Mouse (Mus musculus) lung, postnatal 25 days (tissue): Measurements from ENCODE around the gene Ifitm1.
"Not testable (repeated sequence)": the region's sequence is repeated elsewhere in the genome, so short reads cannot be mapped to it uniquely, and the experiment has no call there.

Source experiments
- DNase-seq: peaks from one replicate; pipeline ENCODE4 v3.0.0; 2022; ENCODE audit warnings: low spot score

The Ifitm1 gene

DNA sequence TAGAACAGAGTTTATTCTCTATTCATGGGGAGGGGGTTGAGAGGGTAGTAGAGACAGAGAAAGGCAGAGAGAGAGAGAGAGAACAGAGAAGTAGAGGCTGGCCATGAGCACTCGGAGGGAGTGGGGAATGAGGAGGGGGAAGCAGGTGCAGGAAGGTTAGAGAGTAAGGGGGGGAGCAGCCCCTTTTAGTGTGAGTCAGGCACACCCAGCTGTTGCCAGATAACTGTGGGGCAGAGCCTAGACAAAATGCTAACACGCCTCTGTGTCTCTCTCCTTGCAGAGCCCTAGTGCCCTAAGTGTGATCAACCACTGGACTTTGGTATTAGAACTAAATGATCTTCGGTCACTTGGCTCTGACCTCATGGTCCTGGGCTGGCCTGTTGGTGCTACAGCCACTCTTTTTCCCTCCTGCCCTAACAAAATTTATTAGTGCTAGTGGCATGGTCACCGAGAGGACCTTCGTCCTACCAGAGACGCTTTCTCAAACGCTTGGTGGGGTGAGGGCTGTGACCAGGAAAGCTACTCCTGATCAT is 44.3 kb downstream of the Ifitm1 start:
- no peak for DNase-seq

DNA sequence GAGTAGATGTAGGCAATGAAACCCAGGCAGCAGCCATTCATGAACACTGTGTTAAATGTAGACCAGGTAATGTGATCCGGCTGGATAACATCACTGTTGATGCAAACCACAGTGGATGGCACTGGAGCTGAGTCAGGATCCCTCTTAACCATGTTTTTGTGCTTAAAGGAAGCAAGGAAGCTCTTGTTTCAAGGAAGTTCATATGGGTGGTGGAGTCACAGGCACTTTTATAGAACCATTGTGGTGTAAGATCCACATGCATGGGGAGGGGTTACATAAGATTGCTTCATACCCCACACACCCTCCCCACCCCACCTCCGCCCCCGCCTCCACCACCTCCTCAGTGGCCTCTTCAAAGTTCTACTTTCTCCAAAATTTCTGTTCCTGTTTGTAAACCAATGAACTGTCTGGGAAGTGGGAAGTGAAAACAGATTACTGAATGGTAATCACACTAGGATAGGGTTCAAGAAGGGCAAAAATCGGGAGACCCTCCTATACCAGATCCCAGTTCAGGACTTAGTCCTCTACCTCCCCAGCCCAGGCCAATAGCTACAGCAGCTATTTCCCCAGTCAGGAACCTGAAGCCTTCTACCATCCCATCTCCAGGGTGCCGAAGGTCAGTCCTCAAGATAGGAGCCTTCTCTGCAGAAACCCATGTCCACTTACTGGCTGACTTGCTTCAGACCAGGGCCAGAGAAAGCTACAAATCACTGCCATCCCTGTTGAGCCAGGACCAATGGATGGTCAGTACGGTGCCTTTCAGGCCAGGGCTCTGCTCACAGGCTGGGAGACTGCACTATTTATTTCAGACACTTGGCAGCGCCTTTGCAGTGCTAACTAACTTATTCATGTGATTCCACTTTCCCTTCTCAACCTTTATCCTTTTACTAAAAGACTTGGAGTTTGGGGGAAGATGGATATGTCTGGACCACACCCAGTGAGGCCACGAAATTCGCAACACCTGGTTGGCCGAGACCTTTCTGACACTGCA is 50.0 kb downstream of the Ifitm1 start:
- no peak for DNase-seq

GRCm38 (mm10) chr7:141017824-141018223 is 50.8 kb downstream of the Ifitm1 start, which contains the start of gene Ifitm6:
Ifitm6 (minus strand) TSS chr7:141017924.
- not testable (repeated sequence) for DNase-seq

DNA sequence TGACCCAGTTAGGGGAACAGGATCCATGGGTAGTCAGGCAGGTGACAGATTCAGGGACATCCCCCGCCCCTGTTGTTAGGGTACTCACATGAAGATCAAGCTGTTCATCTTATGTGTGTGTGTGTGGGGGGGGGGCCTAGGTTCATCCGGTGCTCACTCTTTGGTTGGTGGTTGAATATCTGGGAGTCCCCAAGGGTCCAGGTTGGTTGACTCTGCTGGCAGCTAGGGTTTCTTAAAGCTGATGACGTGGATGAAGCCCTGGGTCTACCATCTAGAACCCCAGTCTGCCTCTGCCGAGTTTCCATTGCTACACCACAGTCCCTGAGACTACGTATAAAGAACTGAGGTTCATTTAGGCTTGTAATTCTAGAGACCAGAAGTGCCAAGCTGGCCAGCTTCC is 52.0 kb downstream of the Ifitm1 start:
- DNase-seq: no peak
